Mouse (Mus musculus) G1E (cell line): ENCODE data around the gene Dazap2. TPM values are rescaled to one million over a fixed set of nuclear protein-coding genes. Genes with fewer than 3 reads are reported as not detected.

Experiments used
- ATAC-seq: 2 replicates; pipeline ENCODE4 v1.8.0; 2016; ENCODE audit warnings: mild to moderate bottlenecking; ENCODE audit not compliant: insufficient number of reproducible peaks, poor library complexity, low FRiP score, severe bottlenecking; ENCODE audit errors: extremely low read depth
- DNase-seq: peaks from one replicate; pipeline ENCODE4 v3.0.0; 2012; ENCODE audit warnings: low spot score
- H3K27me3 ChIP-seq: 2 replicates; pipeline ENCODE4 v1.6.1; 2012; ENCODE audit warnings: mild to moderate bottlenecking, low read length, inconsistent platforms; ENCODE audit not compliant: insufficient read depth
- H3K36me3 ChIP-seq: replicated peaks from 2 replicates; pipeline ENCODE3; 2012; ENCODE audit warnings: mild to moderate bottlenecking, inconsistent platforms
- H3K4me1 ChIP-seq: 2 replicates; pipeline ENCODE4 v1.6.1; 2012; ENCODE audit warnings: low read depth, low read length, inconsistent platforms, mixed read lengths; ENCODE audit not compliant: insufficient read depth
- H3K4me3 ChIP-seq: 2 replicates; pipeline ENCODE4 v1.5.1; 2012; ENCODE audit warnings: low read depth, mild to moderate bottlenecking, inconsistent platforms, low read length, moderate library complexity, mixed read lengths
- H3K9me3 ChIP-seq: replicated peaks from 2 replicates; pipeline ENCODE4 v1.6.1; 2012; ENCODE audit warnings: inconsistent platforms
- CTCF ChIP-seq: IDR thresholded peaks from 2 replicates; pipeline ENCODE4 v1.5.1; 2012; ENCODE audit warnings: low read depth, low read length, inconsistent platforms, mixed read lengths
- GATA1 ChIP-seq: IDR thresholded peaks from 2 replicates; pipeline ENCODE4 v1.6.1; 2012; ENCODE audit warnings: borderline replicate concordance, low read length, inconsistent platforms, mixed read lengths
- GATA2 ChIP-seq: IDR thresholded peaks from 2 replicates; pipeline ENCODE4 v1.6.1; 2012; ENCODE audit warnings: low read depth, low read length, inconsistent platforms, borderline replicate concordance
- POLR2AphosphoS5 ChIP-seq: IDR thresholded peaks from 2 replicates; pipeline ENCODE4 v1.6.1; 2012; ENCODE audit warnings: low read depth, low read length, inconsistent platforms; ENCODE audit not compliant: insufficient replicate concordance
- TAL1 ChIP-seq: conservative IDR thresholded peaks from 2 replicates; pipeline ENCODE4 v1.6.1; 2012; ENCODE audit warnings: low read depth, low read length, inconsistent platforms, mixed read lengths
- polyA plus RNA-seq: library from polyadenylated mRNA; stranded (reverse); fragments of >175 nt; gene quantifications from 2 replicates; pipeline ENCODE4 v1.2.3, GENCODE M21; 2012
- total RNA-seq, 2 experiments: library from RNA; stranded (forward) in 1 of 2; stranded (reverse) in 1 of 2; fragments of 200-1000 nt in 1 of 2; fragments of >200 nt in 1 of 2; fragmentation: Nextera tagmentation in 1 of 2; gene quantifications; 2 replicates each; pipeline ENCODE4 v1.2.3; 2014 to 2017

Dazap2 gene
- total and polyA plus RNA-seq, 3 experiments: 56.6 to 234 (median 177) TPM

- Histone ChIP-seq H3K4me1 (peaks cover 9% of the 10 kb centered on the region), H3K4me3 (no peak overlapping the region), H3K36me3 (peaks cover 4% of the 10 kb centered on the region), H3K27me3 (peaks cover 34% of the 10 kb centered on the region), H3K9me3 (no peaks in the 10 kb centered on the region)
- no peak for ATAC-seq
- no peak for DNase-seq
- no peak for TF ChIP-seq TAL1
- TF ChIP-seq GATA1: no peak
- TF ChIP-seq CTCF: no peak
- no peak for TF ChIP-seq GATA2
- TF ChIP-seq POLR2AphosphoS5: no peak
These were observed 12.1 kb downstream of the Dazap2 start for GRCm38 (mm10) chr15:100627287-100627686.

- ATAC-seq: no peak
- peaks cover 9% of the 10 kb centered on the region for H3K4me1 ChIP-seq
- no peak overlapping the region for H3K4me3 ChIP-seq
- peaks cover 40% of the 10 kb centered on the region for H3K27me3 ChIP-seq
- no peaks in the 10 kb centered on the region for H3K9me3 ChIP-seq
- DNase-seq: no peak
- TF ChIP-seq TAL1: no peak
- no peak for TF ChIP-seq POLR2AphosphoS5
- TF ChIP-seq CTCF: no peak
- TF ChIP-seq GATA1: no peak
- no peak for TF ChIP-seq GATA2
- no peaks in the 10 kb centered on the region for H3K36me3 ChIP-seq
These were observed 12.7 kb downstream of the Dazap2 start for GRCm38 (mm10) chr15:100627774-100628370.

GRCm38 (mm10) chr15:100628797-100629196 lies 13.6 kb downstream of the Dazap2 start:
- H3K27me3 ChIP-seq: peaks cover 46% of the 10 kb centered on the region
- DNase-seq (no peak), ATAC-seq (no peak)
- H3K4me3 ChIP-seq: no peak overlapping the region
- H3K9me3 ChIP-seq: no peaks in the 10 kb centered on the region
- no peak for TF ChIP-seq TAL1
- no peak for TF ChIP-seq CTCF
- no peak for TF ChIP-seq POLR2AphosphoS5
- no peak for TF ChIP-seq GATA2
- no peak for TF ChIP-seq GATA1
- peaks cover 9% of the 10 kb centered on the region for H3K4me1 ChIP-seq
- no peaks in the 10 kb centered on the region for H3K36me3 ChIP-seq

GRCm38 (mm10) chr15:100630126-100630525 lies 15.0 kb downstream of the Dazap2 start:
- DNase-seq (no peak), ATAC-seq (no peak)
- Histone ChIP-seq H3K36me3 (no peaks in the 10 kb centered on the region), H3K9me3 (no peaks in the 10 kb centered on the region), H3K4me3 (no peak overlapping the region), H3K27me3 (peaks cover 47% of the 10 kb centered on the region), H3K4me1 (peaks cover 9% of the 10 kb centered on the region)
- TF ChIP-seq POLR2AphosphoS5 (no peak), TAL1 (no peak), CTCF (no peak), GATA2 (no peak), GATA1 (no peak)

- H3K9me3 ChIP-seq: peaks cover 4% of the 10 kb centered on the region
- TF ChIP-seq GATA2 (no peak), CTCF (no peak), POLR2AphosphoS5 (no peak), GATA1 (no peak), TAL1 (no peak)
- DNase-seq: no peak
- peaks cover 9% of the 10 kb centered on the region for H3K4me1 ChIP-seq
- H3K36me3 ChIP-seq: no peaks in the 10 kb centered on the region
- ATAC-seq: no peak
- no peak overlapping the region for H3K4me3 ChIP-seq
- peaks cover 55% of the 10 kb centered on the region for H3K27me3 ChIP-seq
These were observed 16.5 kb downstream of the Dazap2 start for GRCm38 (mm10) chr15:100631454-100632170.

GRCm38 (mm10) chr15:100632323-100632722 lies 17.2 kb downstream of the Dazap2 start:
- peaks cover 60% of the 10 kb centered on the region for H3K27me3 ChIP-seq
- DNase-seq: no peak
- H3K4me1 ChIP-seq: peaks cover 5% of the 10 kb centered on the region

More at GRCm38 (mm10) chr15:100632323-100632722, 17.2 kb downstream of the Dazap2 start:
- no peak overlapping the region for H3K4me3 ChIP-seq
- TF ChIP-seq GATA2: no peak
- no peak for TF ChIP-seq GATA1
- no peak for TF ChIP-seq CTCF
- no peak for TF ChIP-seq POLR2AphosphoS5
- no peak for TF ChIP-seq TAL1
- no peaks in the 10 kb centered on the region for H3K36me3 ChIP-seq
- peaks cover 6% of the 10 kb centered on the region for H3K9me3 ChIP-seq
- ATAC-seq: no peak
